Mouse (Mus musculus) adrenal gland, postnatal 36 days (tissue): ENCODE measurements at regions not wholly inside any gene's neighbourhood (a gene's known extent, or its start where the extent isn't known, plus 50 kb on each side); places are given as distances from the start of the nearest gene placed in this dataset.

Experiments used
- DNase-seq, 2 experiments: peaks; one replicate each; pipeline ENCODE4 v3.0.0; 2021; ENCODE audit warnings: mixed read lengths in 1 of 2

DNA sequence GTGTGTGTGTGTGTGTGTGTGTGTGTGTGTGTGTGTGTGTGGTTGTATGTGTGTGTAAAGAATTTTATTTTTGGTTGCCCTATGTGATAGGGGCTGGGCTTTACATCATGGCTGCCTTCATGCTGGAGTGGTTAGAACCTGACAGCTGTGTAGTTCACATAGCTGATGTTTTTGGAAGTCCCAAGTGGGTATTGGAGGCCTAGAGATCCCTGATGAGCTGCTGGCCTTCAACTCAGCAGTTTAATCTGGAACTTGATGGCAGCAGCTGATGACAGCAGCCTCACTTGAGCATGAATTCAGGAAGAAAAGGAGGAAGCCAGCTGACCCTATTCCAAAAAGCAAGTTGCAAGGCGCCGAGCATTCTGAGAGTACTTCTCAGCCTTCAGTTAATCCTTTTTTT, 846.6 kb downstream of the Adgrl2 start:
- DNase-seq, result no peak

DNA sequence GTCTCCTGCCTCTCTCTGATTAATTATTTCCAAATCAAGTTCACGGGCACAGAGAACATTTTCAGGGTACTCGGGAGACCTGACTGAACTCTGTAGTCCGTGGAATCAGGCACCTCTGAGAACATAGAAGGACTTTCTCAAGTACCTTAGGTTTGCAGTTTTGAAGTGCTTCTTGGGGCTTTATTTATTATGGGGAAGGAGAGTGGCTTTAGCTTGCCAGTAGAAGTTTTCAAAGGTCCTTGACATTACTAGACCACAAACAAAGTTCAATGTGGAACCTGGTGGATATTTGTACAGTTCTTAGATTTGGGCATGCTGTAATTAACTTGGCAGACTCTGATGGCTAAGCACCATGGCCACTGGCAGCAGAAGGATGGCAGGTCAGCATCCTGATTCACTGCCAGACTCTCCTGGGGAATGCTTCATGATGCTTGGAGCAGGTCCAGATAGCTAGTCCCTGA, 853.5 kb downstream of the Adgrl2 start:
- peak; percentile 8 to 45 for DNase-seq

DNA sequence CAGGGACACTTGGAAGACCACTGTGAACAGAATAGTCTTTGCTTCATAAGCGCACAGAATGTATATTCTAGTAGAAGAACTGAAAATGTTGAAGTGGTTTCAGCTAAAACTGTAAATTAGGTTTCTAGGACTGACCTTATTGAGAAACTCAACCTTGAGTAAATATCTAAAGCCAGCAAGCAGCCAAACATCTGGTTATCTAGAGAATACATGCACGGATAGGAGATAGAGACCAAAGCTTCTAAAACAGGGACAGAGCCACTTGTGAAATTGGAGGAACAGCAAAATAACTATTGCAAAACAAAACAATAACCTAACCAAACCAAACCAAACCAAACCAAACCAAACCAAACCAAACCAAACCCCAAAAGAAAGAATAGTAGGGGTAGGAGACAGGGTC, 855.7 kb downstream of the Adgrl2 start:
- DNase-seq, result no peak

DNA sequence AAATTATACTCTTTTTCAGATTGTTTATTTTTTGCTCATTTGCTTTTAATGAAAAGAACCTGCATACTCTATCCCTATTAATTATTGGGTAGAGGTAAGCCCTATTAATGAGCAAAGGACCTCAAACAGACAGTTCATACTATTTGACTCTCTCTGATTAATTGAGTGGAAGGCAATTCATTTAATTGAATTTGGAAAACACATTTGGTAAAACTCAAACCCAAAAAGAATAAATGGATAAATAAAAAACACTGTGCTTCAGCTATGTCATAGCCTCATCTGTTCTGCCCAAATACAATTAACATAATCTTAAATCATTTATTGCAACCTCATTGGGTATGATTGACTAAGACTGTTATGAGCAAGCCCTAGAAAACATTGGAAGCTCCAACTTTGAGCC, 874.8 kb downstream of the Adgrl2 start:
- no peak for DNase-seq

DNA sequence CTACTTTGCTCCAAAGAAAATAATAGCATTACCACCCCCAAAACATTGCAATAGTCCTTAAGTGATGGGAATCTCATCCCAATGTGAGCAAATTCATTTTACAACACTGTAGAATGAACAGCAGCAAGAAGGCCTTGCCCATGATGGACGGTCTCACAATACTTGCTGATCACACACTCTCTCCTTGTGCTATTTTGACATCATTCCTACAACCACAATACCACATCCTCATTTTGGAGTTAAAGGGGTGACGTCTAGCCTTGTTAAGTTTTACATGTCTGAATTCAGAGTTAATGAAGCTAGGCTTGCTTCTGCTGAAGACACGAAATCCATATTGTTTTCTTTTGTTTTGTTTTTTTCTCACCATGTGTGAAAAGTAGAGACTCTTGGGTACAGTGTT, 878.2 kb downstream of the Adgrl2 start:
- no peak for DNase-seq

DNA sequence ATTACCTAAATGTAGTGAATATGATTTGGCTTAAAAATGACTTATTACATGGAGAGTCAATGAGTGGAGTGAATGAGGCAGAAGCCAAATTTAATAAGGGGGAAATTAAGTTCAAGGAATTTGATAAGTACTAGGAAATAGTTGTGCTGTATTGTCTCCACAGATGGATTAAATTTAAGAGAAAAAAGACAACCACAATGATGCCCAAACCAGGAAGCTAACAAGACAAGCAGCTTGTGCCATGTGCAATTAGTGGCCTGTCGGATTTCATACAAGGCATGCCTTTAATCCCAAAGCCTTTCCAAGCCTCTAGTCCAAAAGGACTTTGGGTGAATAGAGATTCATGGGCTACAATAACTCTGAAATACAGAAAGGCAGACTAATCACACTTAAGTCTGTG, 883.3 kb downstream of the Adgrl2 start:
- no peak for DNase-seq

DNA sequence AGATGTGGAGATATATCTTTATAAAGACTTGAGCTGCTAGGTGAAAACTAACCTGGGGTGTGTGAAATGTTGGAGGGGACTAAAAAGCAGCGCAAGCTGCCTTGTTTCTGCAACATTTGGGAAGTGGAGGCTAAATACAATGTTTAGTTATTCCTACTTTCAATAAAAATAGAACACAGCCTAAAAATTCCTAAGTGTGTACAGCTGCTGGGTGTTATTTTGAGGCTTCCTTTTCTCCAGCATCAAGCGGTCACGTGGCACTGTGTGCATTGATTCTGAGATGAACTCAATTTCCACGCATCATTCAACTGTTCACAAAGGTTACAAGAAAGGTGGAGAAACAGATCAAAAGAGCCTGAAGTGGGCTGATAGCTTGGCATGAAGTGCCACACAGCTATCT, 896.4 kb downstream of the Adgrl2 start:
- DNase-seq, result no peak

DNA sequence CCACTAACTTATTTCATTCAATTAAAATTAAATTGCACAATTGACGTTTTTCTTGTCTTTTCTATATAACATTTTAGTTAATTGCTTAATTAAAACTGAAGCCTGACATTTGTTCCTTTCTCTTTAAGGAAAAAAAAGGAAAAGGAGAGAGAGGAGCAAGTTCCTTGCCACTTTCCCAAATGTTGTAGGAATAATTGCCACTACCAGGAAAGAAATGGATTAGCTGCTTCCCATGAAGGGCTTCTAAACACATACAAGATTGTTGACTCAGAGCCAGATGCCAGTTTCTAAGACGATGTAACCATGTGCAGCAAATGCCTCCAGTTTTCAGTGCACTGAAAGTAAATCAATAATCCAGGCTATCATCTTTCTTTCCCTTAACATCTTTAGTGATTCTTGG, 914.5 kb downstream of the Adgrl2 start:
- DNase-seq, result no peak

DNA sequence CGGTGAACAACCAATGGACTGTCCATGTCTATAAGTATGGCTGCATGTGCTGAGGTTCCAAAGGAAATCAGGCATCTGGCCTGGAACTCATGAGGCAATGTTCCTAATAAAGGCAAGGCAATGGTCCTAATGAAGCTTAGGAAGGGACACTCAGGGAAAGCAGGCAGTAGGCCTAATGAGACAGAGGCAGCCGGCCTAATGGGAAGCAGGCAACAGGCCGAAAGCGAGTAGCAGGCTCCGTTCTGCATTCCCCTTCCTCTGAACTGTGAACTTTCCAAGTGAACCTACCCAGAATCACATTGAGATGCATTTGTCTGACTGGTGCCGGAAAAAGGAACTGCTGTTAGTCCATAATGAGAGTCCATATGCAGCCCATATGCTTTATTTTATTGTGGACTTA, 923.7 kb downstream of the Adgrl2 start:
- no peak for DNase-seq

DNA sequence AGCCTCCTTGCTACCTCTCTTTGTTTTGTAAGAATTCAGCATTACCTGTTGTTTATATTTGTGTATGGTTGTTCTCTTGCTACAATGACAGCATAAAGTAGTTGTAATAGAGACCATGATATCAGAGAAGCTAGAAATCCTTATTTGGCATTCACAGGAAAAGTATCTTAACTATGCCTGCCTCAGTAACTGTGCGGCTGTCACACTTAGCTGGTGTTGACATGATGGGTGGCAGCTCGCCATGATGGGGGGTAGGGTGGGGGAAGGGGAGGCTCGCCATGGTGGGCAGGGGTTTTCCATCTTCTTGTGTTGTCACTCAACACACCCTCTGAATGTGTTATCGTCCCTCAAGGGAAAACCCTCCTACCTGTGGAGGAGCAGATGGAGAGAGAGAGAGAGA, 934.3 kb downstream of the Adgrl2 start:
- DNase-seq, result no peak

DNA sequence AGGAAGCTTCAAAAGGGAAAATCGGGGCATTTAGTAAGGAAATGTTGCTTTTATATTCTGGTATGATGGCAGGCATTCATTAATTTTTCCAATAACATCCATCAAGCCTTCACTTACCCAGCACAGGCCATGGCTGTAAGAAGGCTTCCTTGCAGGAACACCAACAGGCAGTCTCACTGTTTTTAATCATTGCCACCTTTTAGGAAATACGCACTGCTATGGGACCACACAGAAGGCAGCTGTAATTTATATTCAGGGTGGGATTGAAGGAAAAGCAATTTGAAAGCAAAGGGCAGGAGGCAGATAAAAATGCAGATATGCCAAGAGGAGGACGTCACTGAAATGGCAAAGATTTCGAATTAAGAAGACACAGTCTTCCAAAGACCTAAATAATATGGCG, 937.8 kb downstream of the Adgrl2 start:
- DNase-seq, result no peak

DNA sequence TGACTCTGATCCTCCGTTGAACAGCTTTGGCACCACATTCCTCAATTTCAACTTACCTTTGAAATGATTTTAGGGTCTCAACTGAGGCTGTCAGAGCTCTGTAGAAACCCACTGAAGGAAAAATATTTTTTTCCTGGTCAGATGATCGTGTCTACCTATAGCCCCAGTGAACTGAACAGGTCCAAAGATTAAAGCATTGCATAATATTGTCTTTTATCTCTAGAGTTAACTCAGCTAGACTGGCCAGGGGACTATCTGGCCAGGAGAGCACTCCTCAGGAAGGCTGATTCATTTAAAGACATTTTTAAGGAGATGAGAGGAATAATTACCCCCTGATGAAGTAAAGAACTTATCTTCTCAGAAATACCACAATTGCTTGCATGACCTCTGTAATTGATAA, 942.1 kb downstream of the Adgrl2 start:
- DNase-seq, result no peak

DNA sequence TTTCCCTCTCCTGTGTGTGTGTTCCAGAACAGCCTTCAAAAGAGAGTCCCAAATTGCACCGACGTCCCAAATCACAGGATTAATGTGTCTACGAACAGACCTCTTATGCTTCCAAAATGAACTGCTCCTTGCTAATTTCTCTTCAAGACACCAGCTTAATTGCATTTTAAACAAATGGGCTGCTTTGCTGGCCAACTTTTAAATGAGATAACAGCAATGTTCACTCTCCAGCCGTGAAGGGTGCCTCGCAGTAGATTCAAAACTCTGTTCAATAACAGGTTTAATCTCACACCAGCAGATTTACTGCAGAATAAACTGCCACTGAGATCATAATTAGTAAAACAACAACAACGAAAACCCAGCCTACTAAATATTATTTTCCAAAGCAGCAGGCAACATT, 957.8 kb downstream of the Adgrl2 start:
- no peak for DNase-seq

DNA sequence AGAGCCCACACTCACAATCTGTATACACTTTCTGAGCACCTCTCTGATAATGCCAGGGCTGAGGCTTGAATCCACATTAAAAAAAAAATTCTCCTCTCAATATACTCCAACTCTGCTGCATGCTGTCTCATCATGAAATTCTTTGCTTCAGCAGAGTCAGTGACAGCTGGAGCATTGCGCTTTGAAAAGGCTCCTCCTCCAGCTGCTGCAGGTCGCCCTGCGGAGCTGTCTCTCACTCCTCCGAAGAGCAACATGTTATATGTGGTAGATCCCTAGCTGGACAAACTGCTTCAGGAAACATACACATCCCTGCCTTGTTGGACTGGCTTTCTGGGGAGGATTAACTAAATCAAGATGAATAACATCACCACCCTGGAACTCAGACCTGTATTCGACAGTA, 984.5 kb downstream of the Adgrl2 start:
- DNase-seq, result no peak

DNA sequence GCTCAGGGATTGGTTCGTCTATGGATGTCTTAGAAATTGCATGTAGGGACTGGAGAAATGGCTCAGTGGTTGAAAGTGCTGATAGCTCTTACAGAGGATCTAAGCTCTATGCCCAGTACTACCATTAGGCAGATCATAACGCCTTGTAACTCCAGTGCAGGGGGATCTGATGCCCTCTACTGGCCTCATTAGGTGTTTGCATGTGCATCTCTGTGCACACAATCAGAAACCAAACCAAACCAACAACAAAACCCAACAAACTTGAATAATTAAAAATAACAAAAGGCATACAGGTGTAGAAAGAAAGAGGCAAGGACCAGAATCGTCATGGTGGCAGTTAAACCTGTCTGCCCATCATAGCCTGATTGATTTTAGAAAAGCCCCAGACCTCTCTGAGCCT, 986.3 kb downstream of the Adgrl2 start:
- no peak for DNase-seq

DNA sequence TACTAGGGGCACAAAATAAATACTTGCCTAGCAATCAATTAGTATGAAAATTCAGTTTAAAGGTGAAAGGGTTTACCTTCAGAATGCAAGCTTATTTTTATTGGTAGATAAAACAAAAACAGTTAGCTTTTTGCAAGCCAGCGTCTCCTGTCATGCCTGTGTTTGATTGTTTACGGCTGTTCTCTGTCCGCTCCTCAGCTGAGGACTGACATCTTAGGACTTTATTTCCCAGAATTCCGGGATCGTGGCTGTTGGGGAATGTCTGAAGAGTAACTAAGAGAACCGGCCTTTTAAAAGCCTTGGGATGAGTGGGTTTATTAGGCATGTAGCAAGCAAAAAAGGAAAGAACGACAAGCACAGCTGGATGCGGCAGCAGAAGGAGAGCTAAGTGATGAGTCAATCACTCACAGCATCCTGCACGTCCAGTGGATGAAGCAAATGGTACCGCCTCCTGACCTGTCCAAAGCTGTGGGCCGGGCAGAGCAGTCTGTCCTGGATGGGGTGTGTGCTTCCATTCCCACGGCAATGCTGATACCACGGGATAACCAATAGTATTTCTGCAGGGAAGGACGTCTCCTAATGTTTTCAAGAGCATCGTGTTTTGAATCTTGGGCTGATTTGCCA, 990.9 kb downstream of the Adgrl2 start:
- DNase-seq, result no peak

DNA sequence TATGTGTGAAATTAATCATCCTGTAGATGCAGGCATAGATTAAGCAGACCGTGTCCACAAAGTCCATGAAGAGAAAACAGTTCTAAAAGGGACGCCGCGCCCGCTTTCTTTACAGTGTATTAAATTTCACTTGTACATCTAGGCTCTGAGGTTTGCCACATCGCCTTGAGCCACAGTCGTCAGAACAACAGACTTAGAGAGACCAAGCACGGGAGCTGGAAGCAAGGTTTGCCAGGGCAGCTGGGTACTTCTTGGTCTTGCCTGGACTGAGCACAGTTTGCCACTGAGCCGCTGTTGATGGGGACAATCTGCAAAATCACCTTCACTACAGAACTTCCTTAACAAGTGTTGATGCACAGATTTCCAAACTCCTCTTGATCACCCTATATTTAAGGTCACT, 998.6 kb downstream of the Adgrl2 start:
- DNase-seq, result no peak

DNA sequence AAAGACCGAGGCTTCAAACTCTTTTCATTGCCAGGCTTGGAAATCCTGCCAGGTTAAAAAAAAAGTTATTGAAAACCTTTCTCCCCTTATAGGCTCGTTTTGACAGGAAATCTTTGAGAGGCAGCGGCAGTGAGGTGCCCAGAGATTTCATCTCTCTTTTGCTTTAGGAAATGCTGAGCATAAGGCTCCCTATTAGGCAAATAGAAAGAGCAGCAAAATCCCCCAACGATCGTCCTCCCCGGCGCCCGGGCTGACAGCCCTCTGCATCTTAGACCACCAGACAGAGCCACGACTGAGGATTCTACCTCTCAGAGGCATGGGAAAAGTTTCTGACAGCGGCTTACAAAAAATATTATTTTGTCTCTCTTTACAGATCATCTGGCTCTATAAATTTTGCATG, 999.5 kb downstream of the Adgrl2 start:
- DNase-seq, result no peak

DNA sequence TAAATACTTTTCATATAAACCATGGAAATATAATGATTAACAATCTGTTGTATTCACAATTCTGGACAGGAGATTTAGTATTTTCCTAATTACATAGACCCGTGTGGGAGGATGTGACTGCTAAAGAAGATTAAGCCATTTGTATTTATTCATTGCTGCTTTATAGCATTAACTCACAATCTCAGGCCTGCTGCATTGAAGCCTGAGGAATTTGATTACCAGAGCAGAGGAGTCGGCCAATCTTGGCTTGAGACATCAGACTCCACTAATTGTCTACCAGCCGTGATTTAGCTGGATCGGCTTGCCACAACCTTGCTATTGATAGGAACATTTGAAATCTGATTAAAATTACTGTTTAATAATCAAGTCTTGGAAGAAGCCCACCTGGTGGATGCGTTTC, 1007.5 kb downstream of the Adgrl2 start:
- DNase-seq, result no peak

DNA sequence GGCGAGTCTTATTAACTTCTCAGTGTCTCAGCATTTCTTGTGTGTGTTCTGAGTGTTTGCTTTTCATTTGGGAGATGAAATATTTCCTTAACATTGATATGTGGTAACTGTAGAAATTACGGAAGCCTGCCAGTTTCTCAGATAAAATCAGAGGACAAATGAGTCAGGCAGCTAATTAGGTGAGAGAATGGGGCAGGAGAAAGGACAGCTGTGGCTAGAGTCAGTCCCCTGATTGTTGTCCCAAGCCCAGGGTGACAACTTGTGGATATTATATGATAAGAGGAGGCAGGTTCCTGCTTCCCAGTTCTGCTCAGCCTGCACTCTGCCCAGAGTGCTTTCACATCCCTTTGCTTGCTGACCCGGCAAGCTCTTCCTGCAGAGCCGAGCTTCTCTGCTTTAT, 1008.7 kb downstream of the Adgrl2 start:
- no peak for DNase-seq

DNA sequence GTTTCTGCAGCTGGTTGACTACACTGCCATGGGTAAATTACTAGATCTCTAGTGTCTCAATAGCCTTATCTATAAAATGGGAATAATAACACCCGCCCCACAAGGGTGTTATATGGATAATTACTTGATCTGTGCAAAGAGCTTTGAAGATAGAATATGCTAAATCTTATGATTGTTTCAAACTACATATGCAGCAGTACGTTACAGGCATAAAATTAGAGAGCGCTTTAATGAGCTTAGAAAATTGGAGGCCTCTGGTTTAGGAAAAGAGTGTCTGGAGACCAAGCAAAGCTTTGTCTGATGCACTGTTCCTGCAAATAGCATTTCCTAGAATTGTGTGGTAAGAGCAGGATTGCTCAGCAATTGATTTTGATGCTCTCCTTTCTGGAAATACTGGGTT, 1013.8 kb downstream of the Adgrl2 start:
- DNase-seq, result no peak

DNA sequence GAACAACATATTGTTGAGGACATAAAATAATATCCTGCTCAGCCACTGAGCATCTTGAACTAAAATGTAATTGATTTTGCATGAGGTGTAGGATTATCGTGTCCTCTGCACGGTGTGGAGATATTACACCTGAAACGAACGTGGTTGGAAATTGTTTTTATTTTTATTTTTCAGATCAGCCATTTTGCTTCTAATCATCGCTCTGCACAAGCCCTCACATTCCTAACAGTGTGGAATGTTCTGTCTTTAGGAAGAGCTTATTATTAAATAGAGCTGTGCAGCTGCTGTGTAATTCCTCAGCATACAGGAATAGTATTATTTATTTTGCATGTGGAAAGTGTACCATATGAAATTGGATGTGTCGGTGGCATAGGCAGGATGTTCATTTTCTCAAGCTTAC, 1014.3 kb downstream of the Adgrl2 start:
- no peak for DNase-seq

DNA sequence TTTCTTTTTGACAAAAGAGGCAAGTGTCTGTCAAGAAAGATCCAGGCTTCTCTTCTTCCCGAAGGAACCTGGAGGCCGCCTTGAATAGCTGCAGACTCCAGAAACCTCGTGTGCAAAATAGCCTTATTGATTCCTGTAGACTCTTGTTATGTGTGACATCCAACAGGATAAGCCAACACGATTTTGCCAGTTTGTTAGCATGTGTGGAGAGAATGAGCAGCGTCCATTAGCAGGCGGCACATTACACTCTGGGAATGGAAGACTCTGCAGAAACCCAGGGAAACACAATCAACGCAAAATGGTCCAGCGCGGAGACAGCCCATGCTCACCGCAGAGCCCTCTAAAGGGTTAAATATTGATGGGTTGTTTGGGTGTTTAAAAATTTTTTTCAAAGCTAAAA, 1014.9 kb downstream of the Adgrl2 start:
- DNase-seq, result no peak

DNA sequence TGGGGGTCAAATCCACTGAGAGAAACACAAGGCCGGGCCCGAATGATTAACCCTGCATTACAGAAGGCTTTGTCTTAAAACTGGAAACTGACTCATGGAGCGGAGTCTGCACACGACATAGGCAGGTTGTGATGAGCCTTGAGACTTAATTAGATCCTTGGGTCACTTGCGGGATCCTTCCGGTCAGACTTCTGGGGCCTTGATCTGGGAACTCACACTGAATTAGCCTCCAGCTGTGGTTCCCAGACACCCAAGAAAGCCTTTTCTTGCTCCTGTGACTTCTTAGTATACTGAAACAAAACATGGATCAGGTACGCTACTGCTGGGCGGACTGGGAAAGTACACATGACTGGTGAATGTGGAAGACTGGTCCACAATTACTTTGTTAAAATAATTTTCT, 1015.8 kb downstream of the Adgrl2 start:
- no peak for DNase-seq

DNA sequence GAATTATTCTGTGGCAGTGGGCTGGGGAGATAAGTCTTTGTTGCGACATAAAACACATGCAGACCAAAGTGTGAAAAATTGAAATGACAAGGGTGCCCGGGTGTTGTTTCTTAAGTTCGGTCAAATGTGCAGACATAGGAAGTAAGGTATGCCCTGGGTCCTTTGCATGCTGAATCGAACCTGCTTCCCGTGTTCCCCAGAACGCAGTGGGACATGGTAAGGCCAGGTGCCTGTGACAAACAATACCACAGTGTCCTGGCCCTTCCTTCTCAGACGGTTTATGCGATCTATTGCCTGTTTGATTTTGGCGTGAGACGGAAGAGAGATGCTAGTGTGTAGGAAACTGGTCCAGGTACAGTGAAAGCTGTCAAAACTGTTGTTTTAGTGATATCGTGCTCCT, 1022.1 kb downstream of the Adgrl2 start:
- DNase-seq, result no peak
